Mouse (Mus musculus) CH12.LX (cell line): ENCODE measurements around the gene Tmem123. TPM values are rescaled to one million over a fixed set of nuclear protein-coding genes. Genes with fewer than 3 reads are reported as not detected.

Experiments
- DNase-seq: peaks from one replicate; pipeline ENCODE4 v3.0.0-alpha.2; 2013; ENCODE audit errors: extremely low read depth
- H3K27ac ChIP-seq: 2 replicates; pipeline ENCODE4 v1.5.1; 2012; ENCODE audit warnings: low read depth, mild to moderate bottlenecking, control low read depth, moderate library complexity; ENCODE audit not compliant: insufficient read depth
- H3K27me3 ChIP-seq: replicated peaks from 2 replicates; pipeline ENCODE3; 2012; ENCODE audit warnings: inconsistent platforms
- H3K36me3 ChIP-seq, 2 experiments: replicated peaks in 1 of 2; 2 replicates each; pipeline versions ENCODE3 to v1.6.1; 2012; ENCODE audit warnings: inconsistent platforms in 1 of 2, low read length in 1 of 2, mild to moderate bottlenecking in 1 of 2, mixed read lengths in 1 of 2, moderate library complexity in 1 of 2; ENCODE audit not compliant: control insufficient read depth in 1 of 2, insufficient read depth in 1 of 2
- H3K4me1 ChIP-seq, 2 experiments: 2 replicates each; pipeline ENCODE4 v1.6.1; 2012; ENCODE audit warnings: inconsistent platforms in 1 of 2, moderate library complexity in 1 of 2; ENCODE audit not compliant: insufficient read depth in 2 of 2, control insufficient read depth in 1 of 2
- H3K4me2 ChIP-seq: 2 replicates; pipeline ENCODE4 v1.6.1; 2012; ENCODE audit warnings: low read depth, mild to moderate bottlenecking, control low read depth; ENCODE audit not compliant: poor library complexity, insufficient read depth, severe bottlenecking
- H3K4me3 ChIP-seq, 3 experiments: fragments of 150-350 bp in 1 of 3; sonication (generic) in 1 of 3; replicated peaks in 1 of 3; 2 replicates each; pipeline versions ENCODE3 to v1.5.1; 2011 to 2012; ENCODE audit warnings: low read depth in 2 of 3, low read length in 2 of 3, mild to moderate bottlenecking in 2 of 3, moderate library complexity in 2 of 3, control low read depth in 1 of 3, improper control_type of control experiment in 1 of 3, inconsistent platforms in 1 of 3, mixed read lengths in 1 of 3; ENCODE audit not compliant: poor library complexity in 1 of 3
- H3K79me2 ChIP-seq: replicated peaks from 2 replicates; pipeline ENCODE4 v1.6.1; 2012; ENCODE audit warnings: mild to moderate bottlenecking, moderate library complexity; ENCODE audit not compliant: control insufficient read depth, poor library complexity, insufficient read depth, severe bottlenecking; ENCODE audit errors: extremely low read depth
- H3K9ac ChIP-seq: 2 replicates; pipeline ENCODE4 v1.6.1; 2012; ENCODE audit warnings: low read depth, mild to moderate bottlenecking, control low read depth, moderate library complexity; ENCODE audit not compliant: insufficient read depth
- H3K9me3 ChIP-seq: replicated peaks from 2 replicates; pipeline ENCODE3; 2012; ENCODE audit warnings: low read length, inconsistent platforms, mixed read lengths
- BHLHE40 ChIP-seq: IDR thresholded peaks from 2 replicates; pipeline ENCODE4 v1.6.1; 2011; ENCODE audit warnings: mild to moderate bottlenecking, low read depth, low read length, improper control_type of control experiment
- CHD1 ChIP-seq: IDR thresholded peaks from 2 replicates; pipeline ENCODE4 v1.6.1; 2012; ENCODE audit warnings: low read depth, low read length, improper control_type of control experiment, inconsistent platforms
- CHD2 ChIP-seq: IDR thresholded peaks from 2 replicates; pipeline ENCODE4 v1.6.1; 2011; ENCODE audit warnings: low read length, improper control_type of control experiment
- CTCF ChIP-seq, 2 experiments: IDR thresholded peaks in 1 of 2; conservative IDR thresholded peaks in 1 of 2; 2 replicates each; pipeline ENCODE4 v1.5.1; 2011 to 2012; ENCODE audit warnings: low read depth in 2 of 2, low read length in 2 of 2, improper control_type of control experiment in 1 of 2, inconsistent platforms in 1 of 2, mild to moderate bottlenecking in 1 of 2, moderate library complexity in 1 of 2
- E2F4 ChIP-seq: IDR thresholded peaks from 2 replicates; pipeline ENCODE4 v1.6.1; 2011; ENCODE audit warnings: low read depth, low read length, improper control_type of control experiment; ENCODE audit not compliant: insufficient replicate concordance
- GABPA ChIP-seq: IDR thresholded peaks from 2 replicates; pipeline ENCODE4 v1.6.1; 2012; ENCODE audit warnings: low read depth, low read length, improper control_type of control experiment, inconsistent platforms; ENCODE audit not compliant: insufficient replicate concordance
- JUN ChIP-seq: IDR thresholded peaks from 2 replicates; pipeline ENCODE4 v1.6.1; 2011; ENCODE audit warnings: low read depth, mild to moderate bottlenecking, low read length, improper control_type of control experiment, moderate library complexity; ENCODE audit not compliant: insufficient read depth
- JUND ChIP-seq: conservative IDR thresholded peaks from 2 replicates; pipeline ENCODE4 v1.6.1; 2011; ENCODE audit warnings: low read depth, low read length, improper control_type of control experiment
- KAT2A ChIP-seq: IDR thresholded peaks from 2 replicates; pipeline ENCODE4 v1.6.1; 2012; ENCODE audit warnings: low read length, improper control_type of control experiment, inconsistent platforms; ENCODE audit not compliant: insufficient replicate concordance
- MAX ChIP-seq: IDR thresholded peaks from 2 replicates; pipeline ENCODE4 v1.6.1; 2011; ENCODE audit warnings: low read length, improper control_type of control experiment
- MYC ChIP-seq: IDR thresholded peaks from 2 replicates; pipeline ENCODE4 v1.6.1; 2011; ENCODE audit warnings: low read depth, mild to moderate bottlenecking, improper control_type of control experiment, low read length
- NRF1 ChIP-seq: IDR thresholded peaks from 2 replicates; pipeline ENCODE4 v1.6.1; 2014; ENCODE audit warnings: low read depth, mild to moderate bottlenecking, inconsistent platforms, low read length, improper control_type of control experiment, moderate library complexity
- POLR2A ChIP-seq: IDR thresholded peaks from 2 replicates; pipeline ENCODE4 v1.6.1; 2011; ENCODE audit warnings: low read depth, mild to moderate bottlenecking, improper control_type of control experiment, low read length
- RAD21 ChIP-seq: IDR thresholded peaks from 2 replicates; pipeline ENCODE4 v1.6.1; 2011; ENCODE audit warnings: low read depth, mild to moderate bottlenecking, low read length, improper control_type of control experiment, moderate library complexity
- SIN3A ChIP-seq: IDR thresholded peaks from 2 replicates; pipeline ENCODE4 v1.6.1; 2012; ENCODE audit warnings: low read length, improper control_type of control experiment, inconsistent platforms
- SMC3 ChIP-seq: IDR thresholded peaks from 2 replicates; pipeline ENCODE4 v1.6.1; 2011; ENCODE audit warnings: low read depth, low read length, improper control_type of control experiment
- TBP ChIP-seq: conservative IDR thresholded peaks from 2 replicates; pipeline ENCODE4 v1.6.1; 2011; ENCODE audit warnings: low read depth, low read length, improper control_type of control experiment
- UBTF ChIP-seq: IDR thresholded peaks from 2 replicates; pipeline ENCODE4 v1.6.1; 2012; ENCODE audit warnings: low read depth, mild to moderate bottlenecking, inconsistent platforms, low read length, improper control_type of control experiment, moderate library complexity
- USF2 ChIP-seq: conservative IDR thresholded peaks from 2 replicates; pipeline ENCODE4 v1.6.1; 2011; ENCODE audit warnings: low read depth, low read length, improper control_type of control experiment
- ZC3H11A ChIP-seq: IDR thresholded peaks from 2 replicates; pipeline ENCODE4 v1.6.1; 2012; ENCODE audit warnings: low read depth, mild to moderate bottlenecking, inconsistent platforms, low read length, improper control_type of control experiment
- ZKSCAN1 ChIP-seq: IDR thresholded peaks from 2 replicates; pipeline ENCODE4 v1.6.1; 2012; ENCODE audit warnings: low read depth, inconsistent platforms, low read length, improper control_type of control experiment, borderline replicate concordance
- ZNF384 ChIP-seq: IDR thresholded peaks from 2 replicates; pipeline ENCODE4 v1.6.1; 2012; ENCODE audit warnings: low read depth, low read length, improper control_type of control experiment, inconsistent platforms
- dilution Hi-C: fragments of 300-500 bp; cut with MboI; formaldehyde crosslinking; loops from 2 replicates; pipeline ENCODE4 v1.14.3; 2020; ENCODE audit warnings: low sequenced_read_pairs; ENCODE audit not compliant: extremely low pct_unique_long_range_greater_than_20kb, extremely low pct_ligation_motif_present
- in situ Hi-C: fragments of 300-500 bp; cut with MboI; formaldehyde crosslinking; loops from 3 replicates; pipeline ENCODE4 v1.14.3; 2019; ENCODE audit warnings: low sequenced_read_pairs, low pct_ligation_motif_present, low pct_unique_long_range_greater_than_20kb, mixed read lengths
- polyA plus RNA-seq: library from polyadenylated mRNA; unstranded; fragments of >175 nt; gene quantifications from 2 replicates; pipeline ENCODE4 v1.2.1, GENCODE M21; 2012; ENCODE audit warnings: low read depth; ENCODE audit not compliant: insufficient read length
- total RNA-seq, 2 experiments: library from RNA; depleted of rRNA; stranded (reverse); fragments of 300-350 nt in 1 of 2; fragments of >200 nt in 1 of 2; gene quantifications; 2 replicates each; pipeline ENCODE4 v1.2.3; 2012 to 2014

The Tmem123 gene
- total and polyA plus RNA-seq, 3 experiments, result 61.1 to 183 (median 107) TPM

- no peak for DNase-seq
- Histone ChIP-seq H3K27me3 (no peaks in the 10 kb centered on the region), H3K9me3 (no peaks in the 10 kb centered on the region), H3K4me1 (peaks cover 2 to 11% of the 10 kb centered on the region in 2 experiments; a peak in 3 of 4 replicates), H3K79me2 (peaks cover 46% of the 10 kb centered on the region), H3K36me3 (peaks cover 0 to 12% of the 10 kb centered on the region in 2 experiments)
- in situ Hi-C loops, result no loop called here
- TF ChIP-seq POLR2A (no peak), CHD1 (peak; percentile 85)
- TF ChIP-seq, all 38 proteins: peak for 1
- Histone ChIP-seq H3K9ac (peak overlapping the region; percentile 99), H3K4me2 (peak overlapping the region; percentile 97; the same call in 1 of the 2 replicates), H3K4me3 (peak overlapping the region in 2 of 3 experiments; percentile 71 to 81), H3K27ac (no peak overlapping the region)
- dilution Hi-C loops, result no loop called here
Measured at GRCm38 (mm10) chr9:7835302-7835701, 71.5 kb downstream of the Tmem123 start.

- dilution Hi-C loops, result no loop called here
- TF ChIP-seq UBTF (peak; percentile 2; the same call in 1 of the 2 replicates), CTCF (conservative IDR thresholded peaks at IDR 0.05 in 1 of 2, IDR thresholded peaks at IDR 0.05 in 1 of 2; ENCODE audit: low read depth in 2 of 2, low read length in 2 of 2) (0 out of 4 replicates have a peak, but pooled peaks of 1 of the 2 experiments have one; percentile 1), RAD21 (no peak), CHD1 (0 out of 2 replicates have a peak, but pooled peaks have one; percentile 4), JUND (no peak)
- H3K27ac ChIP-seq, result peak overlapping the region; percentile 94
- 0 out of 2 replicates have a peak overlapping the region, but pooled peaks have one; percentile 3 for H3K4me2 ChIP-seq
- peaks cover 2 to 11% of the 10 kb centered on the region in 2 experiments; a peak in 3 of 4 replicates for H3K4me1 ChIP-seq
- in situ Hi-C loops, result no loop called here
- H3K36me3 ChIP-seq, result peaks cover 0 to 12% of the 10 kb centered on the region in 2 experiments
- peaks cover 42% of the 10 kb centered on the region for H3K79me2 ChIP-seq
- peak; percentile 66 for DNase-seq
- H3K9ac ChIP-seq, result peak overlapping the region; percentile 88
- H3K27me3 ChIP-seq, result no peaks in the 10 kb centered on the region
- no peaks in the 10 kb centered on the region for H3K9me3 ChIP-seq
- peak overlapping the region; percentile 71 to 81 (median 80) for H3K4me3 ChIP-seq
Measured at GRCm38 (mm10) chr9:7836331-7836730, 72.5 kb downstream of the Tmem123 start.

GRCm38 (mm10) chr9:7836905-7837805 is 73.3 kb downstream of the Tmem123 start, which contains the start of gene Birc2:
Birc2 (minus strand) TSS chr9:7837064.
- Histone ChIP-seq H3K79me2 (peaks cover 33% of the 10 kb centered on the region), H3K27ac (peak within 1 kb of the TSS; percentile 97), H3K4me2 (peak within 1 kb of the TSS; percentile 77), H3K4me1 (peaks cover 2 to 12% of the 10 kb centered on the region in 2 experiments; a peak in 3 of 4 replicates), H3K9me3 (no peaks in the 10 kb centered on the region), H3K9ac (peak within 1 kb of the TSS; percentile 99), H3K4me3 (peak within 1 kb of the TSS; percentile 71 to 81 (median 80)), H3K27me3 (no peaks in the 10 kb centered on the region), H3K36me3 (peaks cover 0 to 12% of the 10 kb centered on the region in 2 experiments)
- in situ Hi-C loops, result no loop called here
- dilution Hi-C loops, result no loop called here
- peak; percentile 96 for DNase-seq
- TF ChIP-seq POLR2A, result peak; percentile 91
- no peak for TF ChIP-seq ZNF384
- peak; percentile 76 for TF ChIP-seq BHLHE40
- TF ChIP-seq ZKSCAN1, result no peak
- peak; percentile 73; the same call in 1 of the 2 replicates for TF ChIP-seq KAT2A
- TF ChIP-seq CHD1, result 0 out of 2 replicates have a peak, but pooled peaks have one; percentile 68
- 0 out of 2 replicates have a peak, but pooled peaks have one; percentile 29 for TF ChIP-seq E2F4
- peak; percentile 67 for TF ChIP-seq SIN3A
- no peak; the same call in 1 of the 2 replicates for TF ChIP-seq USF2
- TF ChIP-seq NRF1, result peak; percentile 98
- no peak for TF ChIP-seq ZC3H11A
- TF ChIP-seq TBP, result peak; percentile 65; the same call in 1 of the 2 replicates
- TF ChIP-seq SMC3, result no peak; the same call in 1 of the 2 replicates
- no peak for TF ChIP-seq JUN
- peak; percentile 22; the same call in 1 of the 2 replicates for TF ChIP-seq GABPA
- TF ChIP-seq MYC, result peak; percentile 82
- no peak; the same call in 1 of the 2 replicates for TF ChIP-seq CHD2
- TF ChIP-seq MAX, result peak; percentile 90
